Mouse (Mus musculus): ENCODE results near the gene Olfr33.

DNA sequence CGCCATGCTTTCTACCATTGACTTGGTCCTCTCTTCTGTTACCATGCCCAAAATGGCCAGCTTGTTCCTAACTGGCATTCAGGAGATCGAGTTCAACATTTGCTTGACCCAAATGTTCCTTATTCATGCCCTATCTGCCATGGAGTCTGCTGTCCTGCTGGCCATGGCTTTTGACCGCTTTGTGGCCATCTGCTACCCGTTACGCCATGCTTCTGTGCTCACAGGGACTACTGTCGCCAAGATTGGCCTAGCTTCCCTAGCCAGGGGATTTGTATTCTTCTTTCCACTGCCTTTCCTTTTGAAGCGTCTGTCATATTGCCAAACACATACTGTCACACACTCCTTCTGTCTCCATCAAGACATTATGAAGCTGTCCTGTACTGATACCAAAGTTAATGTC is 20.4 kb downstream of the Olfr33 start:
- TF ChIP-seq POLR2A (IDR thresholded peaks at IDR 0.05; ENCODE audit: borderline replicate concordance, insufficient read depth, low read length) = no peak
- no peak for TF ChIP-seq CTCF (IDR thresholded peaks at IDR 0.05; ENCODE audit: borderline replicate concordance, insufficient read depth, low read depth, low read length)
